Mouse (Mus musculus) spleen, adult 2 months (tissue): ENCODE results near the gene Fam184b. TPM values are rescaled to one million over a fixed set of nuclear protein-coding genes. Genes with fewer than 3 reads are reported as not detected.

ENCODE experiments used
- DNase-seq, 2 experiments: peaks; one replicate each; pipeline versions ENCODE4 v3.0.0 to v3.0.0-alpha.2; 2012 to 2021; ENCODE audit warnings: low spot score in 2 of 2, low read depth in 1 of 2
- H3K27ac ChIP-seq: fragments of 200-500 bp; 2 replicates; pipeline ENCODE4 v1.5.1; 2012; ENCODE audit warnings: low read length, inconsistent platforms; ENCODE audit not compliant: insufficient read depth
- H3K27me3 ChIP-seq: fragments of 200-500 bp; 2 replicates; pipeline ENCODE4 v1.6.1; 2012; ENCODE audit warnings: mild to moderate bottlenecking, moderate library complexity, low read length, inconsistent platforms; ENCODE audit not compliant: control insufficient read depth, insufficient read depth
- H3K36me3 ChIP-seq: fragments of 200-500 bp; 2 replicates; pipeline ENCODE4 v1.6.1; 2012; ENCODE audit warnings: mild to moderate bottlenecking, low read length, inconsistent platforms; ENCODE audit not compliant: control insufficient read depth, insufficient read depth
- H3K4me1 ChIP-seq: fragments of 200-500 bp; 2 replicates; pipeline ENCODE4 v1.6.1; 2011; ENCODE audit warnings: inconsistent platforms; ENCODE audit not compliant: control insufficient read depth, insufficient read depth, insufficient read length
- H3K4me3 ChIP-seq: fragments of 200-500 bp; 2 replicates; pipeline ENCODE4 v1.5.1; 2011; ENCODE audit warnings: mild to moderate bottlenecking, inconsistent platforms; ENCODE audit not compliant: insufficient read depth, insufficient read length; ENCODE audit errors: extremely low read depth
- CTCF ChIP-seq: fragments of 200-500 bp; IDR thresholded peaks from 2 replicates; pipeline ENCODE4 v1.5.1; 2011; ENCODE audit warnings: mild to moderate bottlenecking, inconsistent platforms; ENCODE audit not compliant: insufficient read depth, insufficient read length, insufficient replicate concordance; ENCODE audit errors: extremely low read depth
- POLR2A ChIP-seq: fragments of 200-500 bp; IDR thresholded peaks from 2 replicates; pipeline ENCODE4 v1.6.1; 2011; ENCODE audit warnings: low read depth, low read length, inconsistent platforms
- WGBS: fragments of 180-500 bp; shearing (Covaris S2); methylation state at CpG from one replicate; pipeline ENCODE4 v1.1.7; 2018; 5-methylcytosine and 5-hydroxymethylcytosine counted together
- polyA plus RNA-seq: library from polyadenylated mRNA; depleted of rRNA; stranded (reverse); fragments of >200 nt; gene quantifications from 2 replicates; pipeline ENCODE4 v1.2.3, GENCODE M21; 2012

Gene Fam184b
- polyA plus RNA-seq, 1 experiment = 0.08 TPM

- H3K4me3 ChIP-seq = no peak overlapping the region
Measured at GRCm38 (mm10) chr5:45497564-45497963, 141.8 kb downstream of the Fam184b start.

GRCm38 (mm10) chr5:45496930-45497550 lies 142.4 kb downstream of the Fam184b start:
- peaks cover 2% of the 10 kb centered on the region for H3K4me1 ChIP-seq
- no peak for TF ChIP-seq POLR2A
- no peak for TF ChIP-seq CTCF
- no peaks in the 10 kb centered on the region for H3K27me3 ChIP-seq
- no peak overlapping the region for H3K27ac ChIP-seq
- DNase-seq = no peak
- H3K36me3 ChIP-seq = peaks cover 6% of the 10 kb centered on the region; the same call in 1 of the 2 replicates
- H3K4me3 ChIP-seq = no peak overlapping the region
- 92% methylated on average over 12 of the region's 12 CpGs for WGBS

More at GRCm38 (mm10) chr5:45497564-45497963, 141.8 kb downstream of the Fam184b start:
- TF ChIP-seq CTCF (no peak), POLR2A (no peak)
- no peak for DNase-seq
- peaks cover 6% of the 10 kb centered on the region; the same call in 1 of the 2 replicates for H3K36me3 ChIP-seq
- no peak overlapping the region for H3K27ac ChIP-seq
- H3K4me1 ChIP-seq = peaks cover 2% of the 10 kb centered on the region
- 81% methylated on average over 5 of the region's 5 CpGs for WGBS
- H3K27me3 ChIP-seq = no peaks in the 10 kb centered on the region

GRCm38 (mm10) chr5:45496479-45496878 lies 142.9 kb downstream of the Fam184b start:
- peaks cover 2% of the 10 kb centered on the region for H3K4me1 ChIP-seq
- H3K4me3 ChIP-seq = no peak overlapping the region
- no peak overlapping the region for H3K27ac ChIP-seq
- no peak for DNase-seq
- H3K36me3 ChIP-seq = peaks cover 6% of the 10 kb centered on the region; the same call in 1 of the 2 replicates
- TF ChIP-seq CTCF (no peak), POLR2A (no peak)
- 91% methylated on average over 4 of the region's 4 CpGs for WGBS
- no peaks in the 10 kb centered on the region for H3K27me3 ChIP-seq

GRCm38 (mm10) chr5:45496042-45496441 lies 143.4 kb downstream of the Fam184b start:
- H3K27me3 ChIP-seq = no peaks in the 10 kb centered on the region
- DNase-seq = no peak
- H3K27ac ChIP-seq = no peak overlapping the region
- H3K4me1 ChIP-seq = peaks cover 2% of the 10 kb centered on the region
- peaks cover 5% of the 10 kb centered on the region; the same call in 1 of the 2 replicates for H3K36me3 ChIP-seq
- TF ChIP-seq CTCF = no peak
- TF ChIP-seq POLR2A = no peak
- H3K4me3 ChIP-seq = no peak overlapping the region

GRCm38 (mm10) chr5:45495429-45495975 lies 143.9 kb downstream of the Fam184b start:
- no peaks in the 10 kb centered on the region for H3K27me3 ChIP-seq
- H3K4me3 ChIP-seq = no peak overlapping the region
- no peak overlapping the region for H3K27ac ChIP-seq
- TF ChIP-seq POLR2A = no peak
- no peak for DNase-seq
- WGBS = 93% methylated on average over 3 of the region's 3 CpGs
- peaks cover 3% of the 10 kb centered on the region; the same call in 1 of the 2 replicates for H3K36me3 ChIP-seq
- H3K4me1 ChIP-seq = peaks cover 2% of the 10 kb centered on the region

- Histone ChIP-seq H3K27ac (no peak overlapping the region), H3K4me3 (no peak overlapping the region), H3K27me3 (no peaks in the 10 kb centered on the region), H3K4me1 (peaks cover 2% of the 10 kb centered on the region), H3K36me3 (peaks cover 1% of the 10 kb centered on the region; the same call in 1 of the 2 replicates)
- TF ChIP-seq POLR2A = no peak
- no peak for TF ChIP-seq CTCF
- no peak for DNase-seq
- 78% methylated on average over 9 of the region's 9 CpGs for WGBS
Measured at GRCm38 (mm10) chr5:45494093-45494755, 145.2 kb downstream of the Fam184b start.
